Mouse (Mus musculus) kidney, postnatal 10 days (tissue): ENCODE data around the gene Grifin.

Experiments used
- DNase-seq: peaks from one replicate; pipeline ENCODE4 v3.0.0; 2021; ENCODE audit warnings: mixed read lengths

Grifin gene

GRCm38 (mm10) chr5:140564896-140565295 lies at the start of gene Grifin:
Gene Grifin, minus strand, starts transcription at chr5:140565071.
- no peak for DNase-seq

- DNase-seq = no peak
Measured at GRCm38 (mm10) chr5:140614141-140614540, 49.3 kb upstream of the Grifin start.

- DNase-seq = peak; percentile 25
Measured at GRCm38 (mm10) chr5:140612191-140612590, 47.3 kb upstream of the Grifin start.

GRCm38 (mm10) chr5:140611611-140612185 lies 46.8 kb upstream of the Grifin start:
- peak; percentile 22 for DNase-seq

- DNase-seq = peak; percentile 88
Measured at GRCm38 (mm10) chr5:140611021-140611583, 46.2 kb upstream of the Grifin start.

GRCm38 (mm10) chr5:140610273-140611011 lies 45.6 kb upstream of the Grifin start:
- DNase-seq = peak; percentile 80

- DNase-seq = peak; percentile 72
Measured at GRCm38 (mm10) chr5:140609511-140610272, 44.8 kb upstream of the Grifin start.

GRCm38 (mm10) chr5:140608634-140609015 lies 43.8 kb upstream of the Grifin start:
- DNase-seq = peak; percentile 49

- peak; percentile 41 for DNase-seq
Measured at GRCm38 (mm10) chr5:140607836-140608633, 43.2 kb upstream of the Grifin start.

- peak; percentile 95 for DNase-seq
Measured at GRCm38 (mm10) chr5:140607001-140607835, 42.3 kb upstream of the Grifin start, which contains the start of gene Lfng. Gene Lfng, plus strand, starts transcription at chr5:140607320.

GRCm38 (mm10) chr5:140606386-140606785 lies 41.5 kb upstream of the Grifin start:
- peak; percentile 76 for DNase-seq

- DNase-seq = no peak
Measured at GRCm38 (mm10) chr5:140605228-140605627, 40.4 kb upstream of the Grifin start.

GRCm38 (mm10) chr5:140604386-140604785 lies 39.5 kb upstream of the Grifin start:
- DNase-seq = peak; percentile 26

- DNase-seq = no peak
Measured at GRCm38 (mm10) chr5:140602540-140602939, 37.7 kb upstream of the Grifin start.

- DNase-seq = no peak
Measured at GRCm38 (mm10) chr5:140601712-140602111, 36.8 kb upstream of the Grifin start.

GRCm38 (mm10) chr5:140599939-140600338 lies 35.1 kb upstream of the Grifin start:
- DNase-seq = no peak

- no peak for DNase-seq
Measured at GRCm38 (mm10) chr5:140597787-140598186, 32.9 kb upstream of the Grifin start.

- peak; percentile 78 for DNase-seq
Measured at GRCm38 (mm10) chr5:140596927-140597588, 32.2 kb upstream of the Grifin start.

GRCm38 (mm10) chr5:140596426-140596825 lies 31.6 kb upstream of the Grifin start:
- DNase-seq = no peak

- no peak for DNase-seq
Measured at GRCm38 (mm10) chr5:140594846-140595245, 30.0 kb upstream of the Grifin start.
